Mouse (Mus musculus) hindbrain, embryonic 13.5 days (tissue): ENCODE data around the gene 4933416C03Rik. TPM values are rescaled to one million over a fixed set of nuclear protein-coding genes. Genes with fewer than 3 reads are reported as not detected.

Experiments used
- ATAC-seq: fragments of 200-750 bp; cut with Nextera tagmentation; 2 replicates; pipeline ENCODE4 v1.8.0; 2017; ENCODE audit warnings: moderate TSS enrichment; ENCODE audit not compliant: low FRiP score
- H3K27ac ChIP-seq: fragments of 300-500 bp; sonication (generic); 2 replicates; pipeline ENCODE4 v1.5.1; 2015; ENCODE audit warnings: inconsistent platforms, mild to moderate bottlenecking, moderate library complexity
- H3K27me3 ChIP-seq: fragments of 300-500 bp; sonication (generic); 2 replicates; pipeline ENCODE4 v1.6.1; 2015; ENCODE audit warnings: mild to moderate bottlenecking, inconsistent platforms
- H3K36me3 ChIP-seq: fragments of 300-500 bp; sonication (generic); 2 replicates; pipeline ENCODE4 v1.6.1; 2015; ENCODE audit warnings: mild to moderate bottlenecking, inconsistent platforms
- H3K4me1 ChIP-seq: fragments of 300-500 bp; sonication (generic); replicated peaks from 2 replicates; pipeline ENCODE4 v1.6.1; 2015; ENCODE audit warnings: inconsistent platforms
- H3K4me2 ChIP-seq: fragments of 300-500 bp; sonication (generic); 2 replicates; pipeline ENCODE4 v1.6.1; 2015; ENCODE audit warnings: inconsistent platforms, mild to moderate bottlenecking, moderate library complexity
- H3K4me3 ChIP-seq: fragments of 300-500 bp; sonication (generic); 2 replicates; pipeline ENCODE4 v1.5.1; 2015; ENCODE audit warnings: mild to moderate bottlenecking, inconsistent platforms
- H3K9ac ChIP-seq: fragments of 300-500 bp; sonication (generic); 2 replicates; pipeline ENCODE4 v1.6.1; 2015; ENCODE audit warnings: mild to moderate bottlenecking, inconsistent platforms
- H3K9me3 ChIP-seq: fragments of 300-500 bp; sonication (generic); 2 replicates; pipeline ENCODE4 v1.6.1; 2016; ENCODE audit warnings: inconsistent platforms
- WGBS: fragments of 180-500 bp; shearing (Covaris S2); methylation state at CpG from one replicate; pipeline ENCODE4 v1.1.7; 2015; 5-methylcytosine and 5-hydroxymethylcytosine counted together
- polyA plus RNA-seq: library from polyadenylated mRNA; unstranded; fragments of >200 nt; fragmentation: Nextera tagmentation; extraction: Ambion mirVana; gene quantifications from 2 replicates; pipeline ENCODE4 v1.2.1, GENCODE M21; 2015

The 4933416C03Rik gene
- not detected in 2 replicates for polyA plus RNA-seq

- 0 out of 2 replicates have a peak, but pooled peaks cover 5% of the 10 kb centered on the region for H3K9me3 ChIP-seq
- no peak within 1 kb of the TSS for H3K27ac ChIP-seq
- no peak within 1 kb of the TSS for H3K4me3 ChIP-seq
- peaks cover 9% of the 10 kb centered on the region; the same call in 1 of the 2 replicates for H3K36me3 ChIP-seq
- no peak for ATAC-seq
- no peak within 1 kb of the TSS for H3K9ac ChIP-seq
- 95% methylated on average over 39 of the region's 39 CpGs for whole genome bisulfite sequencing
- H3K4me1 ChIP-seq, result no peaks in the 10 kb centered on the region
- no peak within 1 kb of the TSS for H3K4me2 ChIP-seq
- H3K27me3 ChIP-seq, result no peaks in the 10 kb centered on the region
These were observed at the start of gene 4933416C03Rik for GRCm38 (mm10) chr10:116113867-116114474. Gene 4933416C03Rik (minus strand): TSS chr10:116113917.

- Histone ChIP-seq H3K36me3 (no peaks in the 10 kb centered on the region), H3K4me2 (no peak overlapping the region), H3K9ac (no peak overlapping the region), H3K9me3 (no peaks in the 10 kb centered on the region), H3K4me3 (no peak overlapping the region), H3K27ac (no peak overlapping the region), H3K27me3 (no peaks in the 10 kb centered on the region), H3K4me1 (no peaks in the 10 kb centered on the region)
- ATAC-seq, result no peak
- whole genome bisulfite sequencing, result 82% methylated on average over 12 of the region's 12 CpGs
These were observed 48.6 kb upstream of the 4933416C03Rik start for GRCm38 (mm10) chr10:116162338-116162737.

- Histone ChIP-seq H3K27ac (no peak overlapping the region), H3K9me3 (peaks cover 3% of the 10 kb centered on the region; the same call in 1 of the 2 replicates), H3K36me3 (no peaks in the 10 kb centered on the region), H3K4me3 (no peak overlapping the region), H3K9ac (no peak overlapping the region), H3K4me1 (no peaks in the 10 kb centered on the region), H3K27me3 (no peaks in the 10 kb centered on the region), H3K4me2 (no peak overlapping the region)
- 78% methylated on average over 1 of the region's 1 CpGs for WGBS
- no peak for ATAC-seq
These were observed 43.0 kb upstream of the 4933416C03Rik start for GRCm38 (mm10) chr10:116156699-116157098.

- Histone ChIP-seq H3K27me3 (no peaks in the 10 kb centered on the region), H3K9me3 (peaks cover 3% of the 10 kb centered on the region; the same call in 1 of the 2 replicates), H3K4me3 (no peak overlapping the region), H3K36me3 (no peaks in the 10 kb centered on the region), H3K27ac (no peak overlapping the region), H3K9ac (no peak overlapping the region), H3K4me1 (no peaks in the 10 kb centered on the region), H3K4me2 (no peak overlapping the region)
- no peak for ATAC-seq
- WGBS, result 87% methylated on average over 5 of the region's 5 CpGs
These were observed 41.0 kb upstream of the 4933416C03Rik start for GRCm38 (mm10) chr10:116154707-116155106.

- no peak for ATAC-seq
- H3K4me3 ChIP-seq, result no peak overlapping the region
- H3K27ac ChIP-seq, result no peak overlapping the region
- 0 out of 2 replicates have a peak overlapping the region, but pooled peaks have one; percentile 6 for H3K4me2 ChIP-seq
- H3K36me3 ChIP-seq, result no peaks in the 10 kb centered on the region
- no peaks in the 10 kb centered on the region for H3K9me3 ChIP-seq
- WGBS, result 27% methylated on average over 9 of the region's 9 CpGs
- no peak overlapping the region for H3K9ac ChIP-seq
- H3K27me3 ChIP-seq, result no peaks in the 10 kb centered on the region
- H3K4me1 ChIP-seq, result peaks cover 11% of the 10 kb centered on the region
These were observed 32.4 kb upstream of the 4933416C03Rik start for GRCm38 (mm10) chr10:116146091-116146490.

GRCm38 (mm10) chr10:116143684-116144083 lies 30.0 kb upstream of the 4933416C03Rik start:
- H3K9ac ChIP-seq, result no peak overlapping the region
- no peaks in the 10 kb centered on the region for H3K36me3 ChIP-seq
- no peak overlapping the region for H3K4me2 ChIP-seq
- H3K9me3 ChIP-seq, result no peaks in the 10 kb centered on the region
- H3K27me3 ChIP-seq, result no peaks in the 10 kb centered on the region
- H3K4me1 ChIP-seq, result peaks cover 11% of the 10 kb centered on the region
- no peak overlapping the region for H3K4me3 ChIP-seq
- 83% methylated on average over 10 of the region's 10 CpGs for WGBS
- ATAC-seq, result no peak
- H3K27ac ChIP-seq, result no peak overlapping the region

GRCm38 (mm10) chr10:116140226-116140625 lies 26.5 kb upstream of the 4933416C03Rik start:
- H3K27me3 ChIP-seq, result no peaks in the 10 kb centered on the region
- H3K27ac ChIP-seq, result no peak overlapping the region
- H3K4me2 ChIP-seq, result no peak overlapping the region
- no peaks in the 10 kb centered on the region for H3K4me1 ChIP-seq
- whole genome bisulfite sequencing, result 90% methylated on average over 8 of the region's 8 CpGs
- no peak overlapping the region for H3K9ac ChIP-seq
- H3K9me3 ChIP-seq, result no peaks in the 10 kb centered on the region
- no peak overlapping the region for H3K4me3 ChIP-seq
- H3K36me3 ChIP-seq, result no peaks in the 10 kb centered on the region
- ATAC-seq, result no peak

GRCm38 (mm10) chr10:116135187-116135586 lies 21.5 kb upstream of the 4933416C03Rik start:
- 80% methylated on average over 2 of the region's 2 CpGs for WGBS
- no peaks in the 10 kb centered on the region for H3K4me1 ChIP-seq
- H3K27me3 ChIP-seq, result no peaks in the 10 kb centered on the region
- H3K4me2 ChIP-seq, result no peak overlapping the region
- no peak overlapping the region for H3K9ac ChIP-seq
- no peak overlapping the region for H3K4me3 ChIP-seq
- no peak for ATAC-seq
- no peaks in the 10 kb centered on the region for H3K36me3 ChIP-seq
- H3K27ac ChIP-seq, result no peak overlapping the region
- H3K9me3 ChIP-seq, result no peaks in the 10 kb centered on the region

GRCm38 (mm10) chr10:116132233-116132632 lies 18.5 kb upstream of the 4933416C03Rik start:
- ATAC-seq, result no peak
- 84% methylated on average over 4 of the region's 4 CpGs for WGBS

GRCm38 (mm10) chr10:116131223-116131622 lies 17.5 kb upstream of the 4933416C03Rik start:
- Histone ChIP-seq H3K9me3 (no peaks in the 10 kb centered on the region), H3K4me3 (no peak overlapping the region), H3K27ac (no peak overlapping the region), H3K4me1 (no peaks in the 10 kb centered on the region), H3K9ac (no peak overlapping the region), H3K36me3 (no peaks in the 10 kb centered on the region), H3K27me3 (no peaks in the 10 kb centered on the region), H3K4me2 (no peak overlapping the region)
- no peak for ATAC-seq
- 86% methylated on average over 4 of the region's 4 CpGs for WGBS

More at GRCm38 (mm10) chr10:116132233-116132632, 18.5 kb upstream of the 4933416C03Rik start:
- Histone ChIP-seq H3K27ac (no peak overlapping the region), H3K4me3 (no peak overlapping the region), H3K36me3 (no peaks in the 10 kb centered on the region), H3K9me3 (no peaks in the 10 kb centered on the region), H3K4me2 (no peak overlapping the region), H3K27me3 (no peaks in the 10 kb centered on the region), H3K4me1 (no peaks in the 10 kb centered on the region), H3K9ac (no peak overlapping the region)

- H3K27ac ChIP-seq, result no peak overlapping the region
- WGBS, result 88% methylated on average over 3 of the region's 3 CpGs
These were observed 16.7 kb upstream of the 4933416C03Rik start for GRCm38 (mm10) chr10:116130401-116130800.

GRCm38 (mm10) chr10:116125364-116125763 lies 11.6 kb upstream of the 4933416C03Rik start:
- 68% methylated on average over 5 of the region's 5 CpGs for WGBS
- Histone ChIP-seq H3K36me3 (no peaks in the 10 kb centered on the region), H3K4me2 (no peak overlapping the region)

More at GRCm38 (mm10) chr10:116130401-116130800, 16.7 kb upstream of the 4933416C03Rik start:
- no peak overlapping the region for H3K9ac ChIP-seq
- no peak for ATAC-seq
- no peaks in the 10 kb centered on the region for H3K9me3 ChIP-seq
- H3K4me1 ChIP-seq, result no peaks in the 10 kb centered on the region
- H3K4me3 ChIP-seq, result no peak overlapping the region
- H3K36me3 ChIP-seq, result no peaks in the 10 kb centered on the region
- no peaks in the 10 kb centered on the region for H3K27me3 ChIP-seq
- H3K4me2 ChIP-seq, result no peak overlapping the region

GRCm38 (mm10) chr10:116123808-116124207 lies 10.1 kb upstream of the 4933416C03Rik start:
- no peaks in the 10 kb centered on the region for H3K36me3 ChIP-seq
- H3K27ac ChIP-seq, result no peak overlapping the region
- H3K4me2 ChIP-seq, result no peak overlapping the region
- H3K4me1 ChIP-seq, result no peaks in the 10 kb centered on the region
- no peak overlapping the region for H3K4me3 ChIP-seq
- ATAC-seq, result no peak
- H3K9ac ChIP-seq, result no peak overlapping the region
- H3K9me3 ChIP-seq, result no peaks in the 10 kb centered on the region
- WGBS, result 73% methylated on average over 2 of the region's 2 CpGs
- no peaks in the 10 kb centered on the region for H3K27me3 ChIP-seq

More at GRCm38 (mm10) chr10:116125364-116125763, 11.6 kb upstream of the 4933416C03Rik start:
- no peak for ATAC-seq
- no peaks in the 10 kb centered on the region for H3K27me3 ChIP-seq
- H3K4me1 ChIP-seq, result no peaks in the 10 kb centered on the region
- H3K4me3 ChIP-seq, result no peak overlapping the region
- H3K9me3 ChIP-seq, result no peaks in the 10 kb centered on the region
- H3K9ac ChIP-seq, result no peak overlapping the region
- no peak overlapping the region for H3K27ac ChIP-seq
